In genomic region chr9:21497050-21497542, GRCm38 (mm10) we compare ENCODE assay signal across 11 mouse cellular contexts. TPM values are rescaled to one million over a fixed set of nuclear protein-coding genes. Genes with fewer than 3 reads are reported as not detected.
A peak's percentile ranks its signal among the peaks of the same experiment; 100 is the strongest.
DNase-seq lines count a peak whose midpoint lies in the region; ATAC-seq and TF ChIP-seq lines count a peak whose summit lies in the region.
"Had no signal": no experiment of that assay in that cellular context is flagged by ENCODE, and none has a peak within 500 bp of the region (broad histone marks: within the 10 kb centered on the region; RNA-seq: fewer than 3 reads in every experiment).

No protein-coding gene starts in this region.

- H3K27me3 ChIP-seq in hindbrain, embryonic 10.5 days (ENCODE audit: insufficient read depth, poor library complexity, severe bottlenecking) = no peaks in the 10 kb centered on the region
- no peaks in the 10 kb centered on the region for H3K27me3 ChIP-seq in hindbrain, embryonic 14.5 days (ENCODE audit: control insufficient read depth, insufficient read depth, low read length)
- H3K27me3 ChIP-seq in E14TG2a.4 (ENCODE audit: insufficient read depth, low read length) = no peaks in the 10 kb centered on the region

- ATAC-seq in hindbrain, embryonic 14.5 days (ENCODE audit: low FRiP score) = no peak

- TF ChIP-seq CTCF in E14TG2a.4 (conservative IDR thresholded peaks at IDR 0.05; ENCODE audit: low read length) = no peak

- H3K4me2 ChIP-seq in hindbrain, embryonic 14.5 days (replicated peaks) = no peak overlapping the region

- H3K4me1 ChIP-seq in hindbrain, embryonic 10.5 days (replicated peaks) = peaks cover 6% of the 10 kb centered on the region; the same call in 1 of the 2 replicates
- H3K4me1 ChIP-seq in hindbrain, embryonic 14.5 days (replicated peaks; ENCODE audit: control insufficient read depth, insufficient read depth, low read length) = no peaks in the 10 kb centered on the region
- peaks cover 58% of the 10 kb centered on the region for H3K4me1 ChIP-seq in E14TG2a.4 (replicated peaks; ENCODE audit: low read depth, low read length)

- peak overlapping the region; percentile 70 for H3K27ac ChIP-seq in hindbrain, embryonic 10.5 days
- H3K27ac ChIP-seq in hindbrain, embryonic 14.5 days = no peak overlapping the region

- 0 out of 2 replicates have a peak overlapping the region, but pooled peaks have one; percentile 0 for H3K4me3 ChIP-seq in hindbrain, embryonic 10.5 days
- H3K4me3 ChIP-seq in hindbrain, embryonic 14.5 days (replicated peaks; ENCODE audit: low read length) = no peak overlapping the region
- H3K4me3 ChIP-seq in E14TG2a.4 (replicated peaks; ENCODE audit: low read length) = peak overlapping the region; percentile 69

- H3K9me3 ChIP-seq in hindbrain, embryonic 10.5 days = no peaks in the 10 kb centered on the region
- H3K9me3 ChIP-seq in hindbrain, embryonic 14.5 days (ENCODE audit: control insufficient read depth, low read length) = no peaks in the 10 kb centered on the region
- H3K9me3 ChIP-seq in E14TG2a.4 (ENCODE audit: low read length) = no peaks in the 10 kb centered on the region
- H3K9me3 ChIP-seq: G1E had no signal

- peaks cover 69% of the 10 kb centered on the region for H3K36me3 ChIP-seq in hindbrain, embryonic 10.5 days
- H3K36me3 ChIP-seq in hindbrain, embryonic 14.5 days (replicated peaks; ENCODE audit: control insufficient read depth, insufficient read depth) = peaks cover 40% of the 10 kb centered on the region
- peaks cover 79% of the 10 kb centered on the region for H3K36me3 ChIP-seq in E14TG2a.4 (ENCODE audit: insufficient read depth, low read length)

- no peak for DNase-seq in hindbrain, embryonic 10.5 days (ENCODE audit: low spot score)
- no peak for DNase-seq in hindbrain, embryonic 14.5 days (ENCODE audit: low spot score)
- peak; percentile 39 for DNase-seq in ZHBTc4 (ENCODE audit: low read depth, low spot score)
- peak; percentile 52 to 57 for DNase-seq in layer of hippocampus, postnatal 36 days
- DNase-seq in thymus, adult 18-20 months = no peak
- DNase-seq in right cerebral cortex, postnatal 36 days (ENCODE audit: low spot score in 2 of 2) = no peak
- DNase-seq: lung, adult 18-20 months; right cerebral cortex, postnatal 4 days; thymus, postnatal 25 days had no signal

- 83% methylated on average over 16 of the region's 16 CpGs for WGBS in hindbrain, embryonic 10.5 days
- 96% methylated on average over 16 of the region's 16 CpGs for WGBS in hindbrain, embryonic 14.5 days

- H3K9ac ChIP-seq in hindbrain, embryonic 14.5 days = no peak overlapping the region

RNA-seq across cellular contexts. Expression of gene Tmed1, which starts 13.0 kb away (rescaled TPM):
- 103 and 110 TPM in 2 replicates for polyA plus RNA-seq in hindbrain, embryonic 10.5 days (2016; fragmentation: Nextera tagmentation; extraction: Ambion mirVana)
- 46.3 and 51.1 TPM in 2 replicates for polyA plus RNA-seq in hindbrain, embryonic 14.5 days (2014; fragmentation: Nextera tagmentation; extraction: Ambion mirVana)
- total RNA-seq in layer of hippocampus, postnatal 36 days (2021) = 10 to 100 TPM; 10.6 to 11.4 TPM

RNA-seq across cellular contexts. Expression of gene AB124611, which starts 28.9 kb away (rescaled TPM):
- 4.9 and 5.8 TPM in 2 replicates for polyA plus RNA-seq in hindbrain, embryonic 10.5 days (2016; fragmentation: Nextera tagmentation; extraction: Ambion mirVana)
- 0.99 and 2.0 TPM in 2 replicates for polyA plus RNA-seq in hindbrain, embryonic 14.5 days (2014; fragmentation: Nextera tagmentation; extraction: Ambion mirVana)
- under 1 TPM in 1 of 2 experiments, not detected in 1; 0.33 TPM for total RNA-seq in layer of hippocampus, postnatal 36 days (2021)

RNA-seq across cellular contexts. Expression of gene Carm1, which starts 49.6 kb away (rescaled TPM):
- polyA plus RNA-seq in hindbrain, embryonic 10.5 days (2016; fragmentation: Nextera tagmentation; extraction: Ambion mirVana) = 66.3 and 71.9 TPM in 2 replicates
- 37.0 and 41.3 TPM in 2 replicates for polyA plus RNA-seq in hindbrain, embryonic 14.5 days (2014; fragmentation: Nextera tagmentation; extraction: Ambion mirVana)
- total RNA-seq in layer of hippocampus, postnatal 36 days (2021) = 10 to 100 TPM; 75.6 to 81.5 TPM

Comparison
In these comparisons a context has a peak if more than half of its experiments do, and no peak if none do; other contexts are left out.
1. DNase-seq: peak in ZHBTc4 (single experiment) and layer of hippocampus, postnatal 36 days (2 of 2); none in hindbrain, embryonic 10.5 days (single experiment), hindbrain, embryonic 14.5 days (single experiment), thymus, adult 18-20 months (0 of 2) and right cerebral cortex, postnatal 36 days (0 of 2).